Mouse (Mus musculus): ENCODE data around the gene Kif6. TPM values are rescaled to one million over a fixed set of nuclear protein-coding genes. Genes with fewer than 3 reads are reported as not detected.

Gene Kif6
- polyA plus RNA-seq (2016; fragmentation: Nextera tagmentation; extraction: Ambion mirVana) = 2.6 and 2.9 TPM in 2 replicates

DNA sequence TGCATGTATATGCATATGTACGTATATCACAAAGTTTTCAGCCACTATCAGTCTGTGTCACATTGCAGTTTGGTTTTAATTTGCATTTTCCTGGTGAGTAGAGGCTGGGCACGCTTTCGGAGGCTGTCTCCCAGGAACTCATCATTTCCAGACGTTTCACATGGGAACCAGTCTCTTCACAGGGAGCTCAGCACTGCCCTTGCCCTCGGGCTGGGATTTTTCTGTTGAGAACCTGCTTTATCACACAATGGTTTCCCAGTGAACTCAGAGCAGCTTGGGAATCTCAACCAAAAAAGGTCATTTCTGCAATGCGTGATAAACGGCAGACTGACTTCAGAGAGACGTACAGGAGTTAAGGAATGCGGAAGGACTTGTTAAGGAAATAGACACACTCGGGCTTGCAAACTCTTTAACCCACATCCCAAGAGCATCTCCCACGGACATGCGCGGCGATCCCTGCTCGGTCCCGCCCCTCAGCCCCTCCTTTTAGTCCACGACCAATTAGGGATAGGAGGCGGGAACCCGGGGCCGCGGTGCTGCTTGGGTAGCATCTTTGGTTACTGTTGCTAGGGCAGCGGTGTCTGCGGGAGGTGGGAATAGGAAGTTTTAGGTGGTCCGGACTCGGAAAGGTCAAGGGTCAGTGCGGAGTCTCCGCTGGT, at the start of gene Kif6:
Kif6 (plus strand) TSS at position 560 of the 659 bp plus-strand sequence.
- Histone ChIP-seq H3K9me3 (no peaks in the 10 kb centered on the region), H3K27ac (peak within 1 kb of the TSS; percentile 82), H3K4me1 (replicated peaks) (peaks cover 14% of the 10 kb centered on the region), H3K4me3 (peak within 1 kb of the TSS; percentile 68), H3K36me3 (no peaks in the 10 kb centered on the region), H3K27me3 (ENCODE audit: insufficient read depth, poor library complexity, severe bottlenecking) (no peaks in the 10 kb centered on the region)
- DNase-seq (ENCODE audit: low spot score) = peak; percentile 89
- 3% methylated on average over 27 of the region's 27 CpGs for WGBS

GRCm38 (mm10) chr17:49568717-49569116, 46.2 kb upstream of the Kif6 start:
- H3K9me3 ChIP-seq = 0 out of 2 replicates have a peak, but pooled peaks cover 3% of the 10 kb centered on the region
- DNase-seq (ENCODE audit: low spot score) = no peak
- no peak overlapping the region for H3K4me3 ChIP-seq
- peaks cover 16% of the 10 kb centered on the region; the same call in 1 of the 2 replicates for H3K27me3 ChIP-seq (ENCODE audit: insufficient read depth, poor library complexity, severe bottlenecking)
- whole genome bisulfite sequencing = 85% methylated on average over 8 of the region's 8 CpGs
- no peak overlapping the region for H3K27ac ChIP-seq
- H3K4me1 ChIP-seq (replicated peaks) = peaks cover 9% of the 10 kb centered on the region
- no peaks in the 10 kb centered on the region for H3K36me3 ChIP-seq

GRCm38 (mm10) chr17:49577321-49577720, 37.6 kb upstream of the Kif6 start:
- 0 out of 2 replicates have a peak, but pooled peaks cover 3% of the 10 kb centered on the region for H3K9me3 ChIP-seq
- H3K36me3 ChIP-seq = no peaks in the 10 kb centered on the region
- no peak for DNase-seq (ENCODE audit: low spot score)
- no peaks in the 10 kb centered on the region for H3K27me3 ChIP-seq (ENCODE audit: insufficient read depth, poor library complexity, severe bottlenecking)
- H3K4me1 ChIP-seq (replicated peaks) = no peaks in the 10 kb centered on the region
- H3K4me3 ChIP-seq = no peak overlapping the region
- no peak overlapping the region for H3K27ac ChIP-seq
- 96% methylated on average over 3 of the region's 3 CpGs for WGBS

DNA sequence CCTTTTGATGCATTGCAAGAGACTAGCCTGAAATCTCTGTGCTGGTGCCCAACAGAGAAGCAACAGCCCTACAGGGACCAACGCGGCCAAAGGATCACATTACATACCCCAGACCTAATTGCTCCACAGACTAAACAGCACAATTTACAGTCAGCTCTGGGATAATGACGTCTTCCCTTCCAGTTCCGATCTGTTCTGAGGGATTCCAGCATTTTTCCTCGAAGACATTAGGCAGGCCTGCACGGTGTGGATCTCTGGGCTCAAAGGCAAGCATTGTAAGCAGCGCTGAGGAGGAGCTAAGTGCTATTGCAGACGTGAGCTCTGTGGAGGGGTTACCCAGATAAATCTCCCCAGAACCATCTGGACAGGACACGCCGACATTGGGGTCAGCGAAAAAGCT, 32.5 kb upstream of the Kif6 start:
- Histone ChIP-seq H3K4me3 (no peak overlapping the region), H3K4me1 (replicated peaks) (no peaks in the 10 kb centered on the region), H3K9me3 (no peaks in the 10 kb centered on the region), H3K36me3 (no peaks in the 10 kb centered on the region), H3K27me3 (ENCODE audit: insufficient read depth, poor library complexity, severe bottlenecking) (no peaks in the 10 kb centered on the region), H3K27ac (no peak overlapping the region)
- WGBS = 72% methylated on average over 11 of the region's 11 CpGs
- no peak for DNase-seq (ENCODE audit: low spot score)

GRCm38 (mm10) chr17:49590051-49590450, 24.9 kb upstream of the Kif6 start:
- 37% methylated on average over 8 of the region's 8 CpGs for WGBS
- no peaks in the 10 kb centered on the region for H3K9me3 ChIP-seq
- DNase-seq (ENCODE audit: low spot score) = peak; percentile 18
- H3K27me3 ChIP-seq (ENCODE audit: insufficient read depth, poor library complexity, severe bottlenecking) = no peaks in the 10 kb centered on the region
- H3K4me1 ChIP-seq (replicated peaks) = peaks cover 17% of the 10 kb centered on the region
- no peak overlapping the region for H3K4me3 ChIP-seq
- H3K36me3 ChIP-seq = no peaks in the 10 kb centered on the region
- H3K27ac ChIP-seq = peak overlapping the region; percentile 57

GRCm38 (mm10) chr17:49605397-49605796, 9.5 kb upstream of the Kif6 start:
- Histone ChIP-seq H3K27ac (no peak overlapping the region), H3K36me3 (no peaks in the 10 kb centered on the region), H3K27me3 (ENCODE audit: insufficient read depth, poor library complexity, severe bottlenecking) (no peaks in the 10 kb centered on the region), H3K4me1 (replicated peaks) (peaks cover 16% of the 10 kb centered on the region), H3K9me3 (0 out of 2 replicates have a peak, but pooled peaks cover 3% of the 10 kb centered on the region), H3K4me3 (no peak overlapping the region)
- 85% methylated on average over 4 of the region's 4 CpGs for WGBS
- no peak for DNase-seq (ENCODE audit: low spot score)

DNA sequence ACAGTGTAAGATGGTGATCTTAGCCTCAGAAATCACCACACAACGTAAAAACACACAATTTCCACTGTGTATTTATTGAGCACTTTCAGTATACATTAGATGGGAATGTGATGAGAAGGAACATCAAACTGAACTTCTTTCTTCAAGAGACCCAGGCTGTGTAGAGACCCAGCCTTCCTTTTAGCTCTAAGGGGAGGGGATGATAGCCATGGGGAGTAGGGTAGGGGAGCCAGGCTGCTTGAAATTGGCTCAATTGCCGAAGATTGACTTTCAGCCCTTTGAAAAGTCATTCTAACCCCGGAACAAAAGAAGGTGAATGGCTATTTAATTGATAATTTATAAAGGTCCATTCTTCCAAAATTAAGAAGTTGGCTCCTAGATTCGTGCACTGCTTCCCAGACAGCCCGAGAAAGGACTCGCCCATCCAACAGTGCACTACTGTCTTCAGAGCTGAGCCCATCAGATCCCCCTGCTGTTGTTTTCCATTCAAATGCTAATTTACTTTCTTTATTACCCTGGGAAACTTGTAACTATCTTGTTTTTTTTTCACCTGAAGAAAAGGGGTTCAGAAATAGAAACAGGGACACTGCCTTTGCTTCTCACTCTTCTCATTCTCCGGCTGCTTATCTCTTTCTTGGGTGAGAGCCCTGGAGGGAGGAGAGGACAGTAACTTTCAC, 7.4 kb upstream of the Kif6 start:
- H3K27me3 ChIP-seq (ENCODE audit: insufficient read depth, poor library complexity, severe bottlenecking) = no peaks in the 10 kb centered on the region
- no peaks in the 10 kb centered on the region for H3K9me3 ChIP-seq
- no peaks in the 10 kb centered on the region for H3K36me3 ChIP-seq
- peaks cover 17% of the 10 kb centered on the region for H3K4me1 ChIP-seq (replicated peaks)
- DNase-seq (ENCODE audit: low spot score) = no peak
- no peak overlapping the region for H3K4me3 ChIP-seq
- peak overlapping the region; percentile 35; the same call in 1 of the 2 replicates for H3K27ac ChIP-seq
- WGBS = 35% methylated on average over 7 of the region's 7 CpGs

- no peak overlapping the region for H3K27ac ChIP-seq
- H3K9me3 ChIP-seq = no peaks in the 10 kb centered on the region
- no peak overlapping the region for H3K4me3 ChIP-seq
- H3K27me3 ChIP-seq (ENCODE audit: insufficient read depth, poor library complexity, severe bottlenecking) = no peaks in the 10 kb centered on the region
- peaks cover 23% of the 10 kb centered on the region for H3K4me1 ChIP-seq (replicated peaks)
- no peak for DNase-seq (ENCODE audit: low spot score)
- no peaks in the 10 kb centered on the region for H3K36me3 ChIP-seq
- 66% methylated on average over 8 of the region's 8 CpGs for WGBS
Observed at GRCm38 (mm10) chr17:49610296-49610695, 4.6 kb upstream of the Kif6 start.

DNA sequence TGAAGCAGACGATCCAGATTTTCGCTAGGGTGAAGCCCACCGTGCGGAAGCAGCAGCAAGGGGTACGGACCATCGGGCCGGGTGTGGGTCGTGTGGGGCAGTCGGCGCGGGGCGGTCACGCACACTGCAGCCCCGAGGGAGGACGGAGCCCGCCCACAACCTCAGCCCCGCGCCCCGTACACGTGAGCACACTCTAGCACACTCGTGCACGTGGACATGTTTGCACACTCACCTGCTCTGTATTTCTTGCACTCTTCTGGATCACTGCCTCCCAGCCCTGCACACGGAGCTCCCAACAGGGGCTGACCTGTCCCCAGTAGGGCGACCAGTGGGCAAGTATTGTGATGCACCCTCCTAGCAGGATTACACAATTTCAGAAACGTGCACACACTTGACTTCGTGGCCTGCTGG, 310 bp downstream of the Kif6 start:
- Histone ChIP-seq H3K27ac (peak overlapping the region; percentile 82), H3K4me1 (replicated peaks) (peaks cover 14% of the 10 kb centered on the region), H3K27me3 (ENCODE audit: insufficient read depth, poor library complexity, severe bottlenecking) (no peaks in the 10 kb centered on the region), H3K9me3 (no peaks in the 10 kb centered on the region), H3K4me3 (peak overlapping the region; percentile 68), H3K36me3 (no peaks in the 10 kb centered on the region)
- under 1% methylated on average over 26 of the region's 26 CpGs for WGBS
- no peak for DNase-seq (ENCODE audit: low spot score)

- no peak overlapping the region for H3K27ac ChIP-seq
- H3K4me3 ChIP-seq = no peak overlapping the region
- no peaks in the 10 kb centered on the region for H3K27me3 ChIP-seq (ENCODE audit: insufficient read depth, poor library complexity, severe bottlenecking)
- H3K4me1 ChIP-seq (replicated peaks) = 0 out of 2 replicates have a peak, but pooled peaks cover 4% of the 10 kb centered on the region
- no peak for DNase-seq (ENCODE audit: low spot score)
- no peaks in the 10 kb centered on the region for H3K9me3 ChIP-seq
- H3K36me3 ChIP-seq = no peaks in the 10 kb centered on the region
- WGBS = 78% methylated on average over 9 of the region's 9 CpGs
Observed at GRCm38 (mm10) chr17:49624572-49624971, 9.6 kb downstream of the Kif6 start.

GRCm38 (mm10) chr17:49627011-49627794, 12.3 kb downstream of the Kif6 start:
- Histone ChIP-seq H3K36me3 (no peaks in the 10 kb centered on the region), H3K9me3 (no peaks in the 10 kb centered on the region), H3K4me3 (no peak overlapping the region), H3K27me3 (ENCODE audit: insufficient read depth, poor library complexity, severe bottlenecking) (no peaks in the 10 kb centered on the region), H3K27ac (no peak overlapping the region), H3K4me1 (replicated peaks) (0 out of 2 replicates have a peak, but pooled peaks cover 4% of the 10 kb centered on the region)
- 81% methylated on average over 13 of the region's 13 CpGs for WGBS
- DNase-seq (ENCODE audit: low spot score) = no peak

DNA sequence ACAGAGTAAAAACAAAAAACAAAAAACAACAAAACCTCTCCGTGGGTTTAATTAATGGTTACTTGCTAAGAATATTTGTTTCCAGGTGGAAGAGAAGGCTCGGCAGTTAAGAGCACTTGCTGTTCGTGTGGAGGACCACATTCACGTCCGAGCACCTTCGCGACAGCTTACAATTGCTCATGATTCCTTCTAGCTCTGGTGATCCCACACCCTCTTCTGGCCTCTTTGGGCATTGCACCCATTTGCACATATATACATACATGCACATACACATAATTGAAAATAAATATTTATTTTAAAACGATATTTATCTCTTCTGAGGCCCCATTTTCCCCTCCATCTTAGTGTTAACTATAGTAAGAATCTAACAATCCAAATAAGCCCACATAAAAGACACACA, 13.9 kb downstream of the Kif6 start:
- Histone ChIP-seq H3K27me3 (ENCODE audit: insufficient read depth, poor library complexity, severe bottlenecking) (no peaks in the 10 kb centered on the region), H3K4me3 (no peak overlapping the region), H3K4me1 (replicated peaks) (0 out of 2 replicates have a peak, but pooled peaks cover 9% of the 10 kb centered on the region), H3K27ac (no peak overlapping the region), H3K9me3 (no peaks in the 10 kb centered on the region), H3K36me3 (no peaks in the 10 kb centered on the region)
- 93% methylated on average over 8 of the region's 8 CpGs for WGBS
- no peak for DNase-seq (ENCODE audit: low spot score)
